Mouse (Mus musculus) retina, postnatal 7 days (tissue): ENCODE data around the gene Sulf2.

Source experiments
- DNase-seq: peaks from one replicate; pipeline ENCODE4 v3.0.0-alpha.2; 2012; ENCODE audit warnings: low read depth, low spot score

The Sulf2 gene

DNA sequence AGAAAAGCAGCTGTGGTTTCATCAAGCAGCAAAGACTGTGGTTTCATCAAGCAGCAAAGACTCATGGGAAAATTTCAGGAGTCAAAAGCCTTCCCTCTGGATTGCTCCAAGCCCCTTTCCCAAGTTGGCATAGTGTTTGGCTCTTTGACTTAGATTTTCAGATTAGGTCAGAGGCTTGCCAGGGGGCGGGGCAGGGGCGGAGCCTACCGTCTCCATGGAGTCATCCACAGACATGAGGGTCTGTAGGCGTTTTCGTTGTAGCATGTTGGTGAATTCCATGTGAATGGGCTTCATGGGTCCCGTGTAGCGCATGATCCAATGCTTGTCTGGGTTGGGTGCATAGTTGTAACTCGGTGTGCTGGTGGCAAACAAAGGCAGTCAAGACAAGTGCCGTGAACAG, 66.5 kb downstream of the Sulf2 start:
- DNase-seq = no peak

DNA sequence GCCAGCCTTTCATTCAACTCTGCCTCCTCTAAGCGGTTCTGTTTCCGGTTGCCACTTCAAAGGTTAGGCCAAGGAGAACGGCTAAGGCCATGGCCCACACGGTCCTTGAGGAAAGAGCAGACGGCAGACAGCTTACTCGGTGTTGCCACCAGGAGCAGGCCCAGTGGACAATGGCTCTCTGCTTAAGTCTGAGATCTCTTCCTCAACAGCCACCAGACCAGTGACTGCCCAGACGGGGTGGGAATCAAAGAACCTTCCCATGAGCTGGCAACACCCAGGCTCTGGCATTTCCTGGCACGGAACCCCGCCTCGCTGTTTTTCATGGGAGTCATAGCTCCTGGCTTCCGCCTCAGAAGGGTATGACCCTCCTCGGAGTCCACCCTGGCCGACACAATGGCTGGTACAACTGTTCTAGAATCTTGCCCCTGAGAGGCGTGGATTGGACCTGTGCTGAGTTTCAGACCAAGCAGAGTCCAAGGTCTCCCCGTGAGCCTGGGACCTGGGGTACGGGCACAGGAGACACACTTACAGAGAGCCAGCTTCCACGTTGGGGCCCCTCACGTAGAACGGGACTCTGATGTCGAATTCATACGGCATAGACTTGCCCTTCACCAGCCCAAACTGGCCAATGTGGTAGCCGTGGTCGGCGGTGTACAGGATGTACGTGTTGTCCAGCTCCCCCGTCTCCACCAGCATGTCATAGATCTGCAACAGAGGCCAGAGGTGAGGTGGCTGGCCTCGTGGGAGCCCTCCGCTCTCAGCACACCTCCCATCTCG, 68.8 kb downstream of the Sulf2 start:
- DNase-seq = no peak

GRCm38 (mm10) chr2:166085780-166086179, 69.7 kb downstream of the Sulf2 start:
- no peak for DNase-seq

DNA sequence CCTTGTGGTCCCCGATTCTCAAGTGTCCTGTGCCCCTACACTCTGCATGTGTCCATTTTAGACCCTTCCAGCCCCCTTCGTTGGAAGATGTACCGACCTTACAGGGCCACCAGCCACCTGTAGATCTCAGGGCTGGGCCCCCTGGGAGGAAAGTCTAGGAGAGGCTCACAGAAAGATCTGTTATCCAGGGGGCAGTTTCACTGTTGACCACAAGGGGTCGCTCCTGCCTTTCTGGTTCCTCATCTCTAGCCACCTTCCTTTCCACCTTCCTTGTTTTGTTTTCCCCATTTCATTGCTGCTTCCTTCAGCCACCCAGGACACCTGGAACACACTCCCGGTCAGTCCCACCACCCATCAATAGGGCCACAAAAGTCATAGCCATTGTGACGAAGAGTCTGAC, 70.5 kb downstream of the Sulf2 start:
- peak; percentile 30 for DNase-seq

DNA sequence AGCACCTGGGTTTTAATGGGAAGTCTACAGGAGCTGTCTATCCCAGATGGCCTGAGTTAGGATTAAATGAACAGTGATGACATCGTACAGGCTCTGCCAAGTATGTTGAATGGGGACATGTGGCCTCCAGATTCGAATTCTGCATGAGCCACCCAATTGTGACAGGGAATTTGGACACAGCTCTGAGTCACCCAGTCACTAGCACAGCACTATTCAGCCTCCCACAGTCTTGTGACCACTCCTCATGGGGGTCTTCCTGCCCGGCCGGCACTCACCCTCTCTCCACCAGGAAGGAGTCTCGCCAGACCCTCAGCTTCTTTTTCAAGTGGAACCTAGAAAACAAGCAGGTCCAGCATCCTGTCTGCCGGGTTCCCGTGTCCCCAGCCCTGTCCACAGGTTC, 71.4 kb downstream of the Sulf2 start:
- no peak for DNase-seq

DNA sequence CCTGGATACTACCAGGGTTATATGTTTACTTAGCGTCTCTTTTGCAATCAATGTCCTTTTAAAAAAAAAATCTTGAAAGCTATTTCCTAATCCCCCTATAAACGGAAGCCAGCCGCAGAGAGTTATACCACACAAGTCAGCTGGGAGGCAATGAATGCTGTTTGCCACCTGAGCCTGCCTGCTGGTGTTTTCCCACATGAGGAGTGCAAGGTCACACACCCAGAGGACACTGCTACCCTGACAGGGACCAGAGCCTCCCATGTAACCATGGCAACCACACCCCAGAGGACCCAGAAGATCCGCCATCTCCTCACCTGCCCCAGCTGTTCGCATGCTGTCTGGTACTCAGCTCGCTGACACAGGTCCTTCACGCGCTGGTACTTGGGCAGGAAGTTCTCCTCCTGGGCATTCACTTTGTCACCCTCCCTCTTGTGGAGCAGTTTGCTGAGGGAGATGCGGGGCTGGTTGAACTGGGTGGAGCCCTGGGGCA, 71.9 kb downstream of the Sulf2 start:
- DNase-seq = no peak

- no peak for DNase-seq
These were observed 72.8 kb downstream of the Sulf2 start for GRCm38 (mm10) chr2:166082661-166083060.

GRCm38 (mm10) chr2:166082193-166082592, 73.3 kb downstream of the Sulf2 start:
- DNase-seq = peak; percentile 67

DNA sequence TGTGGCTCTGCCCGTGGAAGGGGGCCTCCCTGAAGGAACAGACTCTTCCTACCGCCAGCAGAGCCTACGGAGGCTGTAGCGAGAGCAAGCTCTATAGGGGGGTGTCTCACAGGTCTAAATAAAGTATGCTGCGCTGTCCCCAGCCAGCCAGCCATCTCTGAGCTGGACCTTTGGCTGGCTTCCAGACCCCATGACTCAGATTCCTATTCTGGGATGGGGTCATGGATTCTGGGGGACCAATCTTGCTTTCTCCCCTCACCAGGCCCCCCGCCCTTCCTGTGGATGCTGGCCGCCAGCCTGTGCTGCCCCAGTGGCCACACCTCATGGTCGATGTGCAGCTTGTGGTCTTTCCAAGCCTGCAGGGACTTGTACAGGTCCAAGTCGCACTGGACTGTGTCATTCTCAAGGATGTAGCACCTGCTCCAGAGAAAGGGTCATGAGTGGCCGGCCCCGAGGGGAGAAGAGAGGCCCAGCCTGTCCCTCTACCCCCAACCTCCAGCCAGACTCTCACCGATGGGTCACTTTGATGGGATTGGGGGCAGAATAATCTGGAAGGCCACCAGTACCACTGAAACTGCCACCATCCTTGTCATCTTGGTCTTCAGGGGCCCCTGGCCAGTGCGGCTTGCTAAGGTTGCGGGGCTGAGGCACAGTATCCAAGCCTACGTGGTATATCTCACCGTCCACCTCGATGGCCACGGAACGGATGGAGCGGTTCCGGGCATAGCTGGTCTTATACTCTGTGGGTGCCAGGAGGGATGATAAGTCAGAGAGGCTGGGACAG, 74.3 kb downstream of the Sulf2 start:
- no peak for DNase-seq

GRCm38 (mm10) chr2:166079961-166080885, 75.2 kb downstream of the Sulf2 start:
- DNase-seq = no peak

- no peak for DNase-seq
These were observed 76.2 kb downstream of the Sulf2 start for GRCm38 (mm10) chr2:166079231-166079630.

GRCm38 (mm10) chr2:166077371-166077770, 78.1 kb downstream of the Sulf2 start:
- DNase-seq = no peak

- no peak for DNase-seq
These were observed 81.1 kb downstream of the Sulf2 start for GRCm38 (mm10) chr2:166074322-166074721.

- DNase-seq = no peak
These were observed 82.4 kb downstream of the Sulf2 start for GRCm38 (mm10) chr2:166073082-166073481.

GRCm38 (mm10) chr2:166071889-166072288, 83.6 kb downstream of the Sulf2 start:
- DNase-seq = no peak

GRCm38 (mm10) chr2:166071481-166071880, 84.0 kb downstream of the Sulf2 start:
- no peak for DNase-seq

DNA sequence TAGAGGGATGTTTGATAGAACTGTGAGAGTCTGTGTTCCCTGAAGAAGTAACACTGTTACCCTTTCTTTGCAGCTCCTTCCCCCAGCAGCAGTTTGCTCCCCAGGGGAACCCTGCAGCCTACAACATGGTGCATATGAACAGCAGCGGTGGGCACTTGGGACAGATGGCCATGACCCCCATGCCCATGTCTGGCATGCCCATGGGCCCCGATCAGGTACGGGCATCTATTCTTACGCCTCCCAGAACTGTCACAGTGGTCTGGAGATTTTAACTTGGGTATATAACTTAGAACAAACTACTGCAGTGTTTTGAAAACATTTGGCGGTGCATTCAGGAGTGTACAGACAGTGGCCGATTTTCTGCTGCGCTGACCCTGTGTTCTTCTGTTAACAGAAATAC, 85.7 kb downstream of the Sulf2 start:
- no peak for DNase-seq

DNA sequence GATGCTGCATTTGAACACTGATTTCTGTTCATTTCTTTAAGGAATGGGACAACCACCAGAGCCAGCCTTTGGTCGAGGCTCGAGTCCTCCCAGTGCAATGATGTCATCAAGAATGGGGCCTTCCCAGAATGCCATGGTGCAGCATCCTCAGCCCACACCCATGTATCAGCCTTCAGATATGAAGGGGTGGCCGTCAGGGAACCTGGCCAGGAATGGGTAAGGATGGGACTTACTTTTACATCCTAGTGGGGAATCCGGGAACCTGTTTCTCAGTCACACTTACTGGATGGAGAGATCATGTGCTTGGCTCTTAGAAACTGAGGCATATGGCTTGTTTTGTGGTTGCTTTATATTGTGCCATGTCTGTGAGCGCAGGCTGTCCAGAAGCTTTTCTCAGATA, 86.3 kb downstream of the Sulf2 start:
- no peak for DNase-seq

DNA sequence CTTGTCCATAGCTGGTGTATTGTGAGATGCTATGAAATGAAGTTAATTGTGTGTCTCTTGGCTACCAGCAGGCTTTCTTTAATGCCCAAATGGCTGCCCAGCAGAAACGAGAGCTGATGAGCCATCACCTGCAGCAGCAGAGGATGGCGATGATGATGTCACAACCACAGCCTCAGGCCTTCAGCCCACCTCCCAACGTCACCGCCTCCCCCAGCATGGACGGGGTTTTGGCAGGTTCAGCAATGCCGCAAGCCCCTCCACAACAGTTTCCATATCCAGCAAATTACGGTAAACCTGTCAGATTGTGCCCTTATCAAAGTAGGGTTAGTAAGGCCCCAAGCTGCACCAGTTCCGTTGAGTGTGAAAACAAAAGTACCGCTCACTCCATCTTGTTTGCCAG, 87.2 kb downstream of the Sulf2 start:
- DNase-seq = no peak

DNA sequence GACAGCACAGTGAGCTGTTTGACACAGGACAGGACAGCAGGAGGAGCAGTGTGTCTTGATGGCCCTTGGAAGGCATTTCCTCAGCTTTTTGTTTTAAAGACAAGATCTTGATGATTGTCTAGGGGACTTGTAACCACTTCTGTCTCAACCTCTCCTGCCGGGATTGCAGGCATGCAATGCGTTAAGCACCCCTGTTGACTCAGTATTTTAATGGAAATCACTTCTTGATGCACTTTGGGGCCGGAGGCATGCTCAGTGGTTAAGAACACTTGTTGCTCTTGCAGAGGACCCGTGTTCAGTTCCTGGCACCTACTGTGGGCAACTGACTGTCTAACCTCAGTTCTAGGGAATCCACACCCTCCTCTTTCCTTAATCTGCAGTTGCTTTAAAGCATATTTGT, 89.0 kb downstream of the Sulf2 start:
- no peak for DNase-seq

GRCm38 (mm10) chr2:166062431-166062830, 93.0 kb downstream of the Sulf2 start:
- DNase-seq = no peak

GRCm38 (mm10) chr2:166062008-166062407, 93.5 kb downstream of the Sulf2 start:
- no peak for DNase-seq
